Mouse (Mus musculus) left cerebral cortex, postnatal 14 days (tissue): ENCODE results near the gene Slc30a2. TPM values are rescaled to one million over a fixed set of nuclear protein-coding genes. Genes with fewer than 3 reads are reported as not detected.
"Not testable (repeated sequence)": the region's sequence is repeated elsewhere in the genome, so short reads cannot be mapped to it uniquely, and the experiment has no call there.

ENCODE experiments used
- DNase-seq, 2 experiments: peaks; one replicate each; pipeline ENCODE4 v3.0.0; 2021 to 2022; ENCODE audit warnings: low spot score in 2 of 2, mixed read lengths in 1 of 2
- intact Hi-C: fragments of 180-260 bp; cut with DNase I; formaldehyde crosslinking; loops from one replicate; pipeline ENCODE4 v1.15.1; 2025
- total RNA-seq, 2 experiments: library from RNA; stranded (reverse); gene quantifications; 2 replicates each; pipeline ENCODE4 v1.2.3; 2021

The Slc30a2 gene
- total RNA-seq, 2 experiments from 2014 or later: 0.17 TPM; not detected in 1

GRCm38 (mm10) chr4:134316390-134316789 is 26.6 kb upstream of the Slc30a2 start:
- intact Hi-C loops: no loop called here
- DNase-seq: no peak

GRCm38 (mm10) chr4:134319074-134319473 is 23.9 kb upstream of the Slc30a2 start:
- DNase-seq: no peak
- intact Hi-C loops: no loop called here

GRCm38 (mm10) chr4:134319674-134320073 is 23.3 kb upstream of the Slc30a2 start:
- intact Hi-C loops: no loop called here
- DNase-seq: no peak

- intact Hi-C loops: no loop called here
- DNase-seq: no peak
These were observed 21.5 kb upstream of the Slc30a2 start for GRCm38 (mm10) chr4:134321524-134321923.

- intact Hi-C loops: no loop called here
- DNase-seq: no peak
These were observed 18.3 kb upstream of the Slc30a2 start for GRCm38 (mm10) chr4:134324655-134325054.

- intact Hi-C loops: no loop called here
- no peak for DNase-seq
These were observed 16.0 kb upstream of the Slc30a2 start for GRCm38 (mm10) chr4:134326859-134327530.

- intact Hi-C loops: no loop called here
- DNase-seq: no peak
These were observed 14.8 kb upstream of the Slc30a2 start for GRCm38 (mm10) chr4:134328151-134328550.

GRCm38 (mm10) chr4:134328832-134329231 is 14.1 kb upstream of the Slc30a2 start:
- DNase-seq: no peak
- intact Hi-C loops: no loop called here

GRCm38 (mm10) chr4:134330281-134330680 is 12.7 kb upstream of the Slc30a2 start:
- DNase-seq: no peak
- intact Hi-C loops: no loop called here

- DNase-seq: not testable (repeated sequence)
These were observed 1.8 kb upstream of the Slc30a2 start for GRCm38 (mm10) chr4:134341231-134341630.

GRCm38 (mm10) chr4:134342213-134342779 is 685 bp upstream of the Slc30a2 start:
- intact Hi-C loops: no loop called here

More at GRCm38 (mm10) chr4:134341231-134341630, 1.8 kb upstream of the Slc30a2 start:
- intact Hi-C loops: not testable (repeated sequence)

GRCm38 (mm10) chr4:134344620-134345019 is 1.6 kb downstream of the Slc30a2 start:
- no peak for DNase-seq
- intact Hi-C loops: no loop called here

More at GRCm38 (mm10) chr4:134342213-134342779, 685 bp upstream of the Slc30a2 start:
- no peak for DNase-seq

GRCm38 (mm10) chr4:134345802-134346201 is 2.8 kb downstream of the Slc30a2 start:
- no peak for DNase-seq
- intact Hi-C loops: no loop called here

GRCm38 (mm10) chr4:134348078-134348477 is 5.1 kb downstream of the Slc30a2 start:
- intact Hi-C loops: no loop called here
- no peak for DNase-seq

- DNase-seq: no peak
- intact Hi-C loops: no loop called here
These were observed 5.6 kb downstream of the Slc30a2 start for GRCm38 (mm10) chr4:134348545-134348944.

- no peak for DNase-seq
- intact Hi-C loops: loop anchor here (5.0 kb wide), 1 partner anchor 163 kb away; the partner anchor contains the start of gene Cep85
These were observed 6.8 kb downstream of the Slc30a2 start for GRCm38 (mm10) chr4:134349829-134350228.

- intact Hi-C loops: loop anchor here (5.0 kb wide), 1 partner anchor 163 kb away; the partner anchor contains the start of gene Cep85
- no peak for DNase-seq
These were observed 7.7 kb downstream of the Slc30a2 start for GRCm38 (mm10) chr4:134350641-134351040.

- intact Hi-C loops: loop anchor here (5.0 kb wide), 1 partner anchor 164 kb away; the partner anchor contains the start of gene Cep85
These were observed 8.6 kb downstream of the Slc30a2 start for GRCm38 (mm10) chr4:134351329-134352260.

GRCm38 (mm10) chr4:134352261-134352707 is 9.3 kb downstream of the Slc30a2 start:
- intact Hi-C loops: loop anchor here (5.0 kb wide), 1 partner anchor 165 kb away; the partner anchor contains the start of gene Cep85
- no peak for DNase-seq

More at GRCm38 (mm10) chr4:134351329-134352260, 8.6 kb downstream of the Slc30a2 start:
- DNase-seq: no peak
